Mouse (Mus musculus): ENCODE data around the gene Smyd2.

The Smyd2 gene

GRCm38 (mm10) chr1:189916422-189917125, 5.6 kb downstream of the Smyd2 start:
- no peak for DNase-seq

- DNase-seq = no peak
These were observed 8.9 kb downstream of the Smyd2 start for GRCm38 (mm10) chr1:189913093-189913760.

- DNase-seq = no peak
These were observed 11.3 kb downstream of the Smyd2 start for GRCm38 (mm10) chr1:189910685-189911345.

- no peak for DNase-seq
These were observed 19.0 kb downstream of the Smyd2 start for GRCm38 (mm10) chr1:189903169-189903568.

- DNase-seq = no peak
These were observed 19.8 kb downstream of the Smyd2 start for GRCm38 (mm10) chr1:189902413-189902812.

GRCm38 (mm10) chr1:189899526-189899925, 22.6 kb downstream of the Smyd2 start:
- DNase-seq = no peak

- DNase-seq = no peak
These were observed 23.5 kb downstream of the Smyd2 start for GRCm38 (mm10) chr1:189898708-189899107.

- no peak for DNase-seq
These were observed 24.3 kb downstream of the Smyd2 start for GRCm38 (mm10) chr1:189897861-189898260.

- DNase-seq = no peak
These were observed 28.0 kb downstream of the Smyd2 start for GRCm38 (mm10) chr1:189894191-189894590.

GRCm38 (mm10) chr1:189888749-189889148, 33.4 kb downstream of the Smyd2 start:
- no peak for DNase-seq

GRCm38 (mm10) chr1:189887518-189887917, 34.6 kb downstream of the Smyd2 start:
- peak; percentile 47 to 54 for DNase-seq

GRCm38 (mm10) chr1:189885975-189886374, 36.2 kb downstream of the Smyd2 start:
- no peak for DNase-seq

- no peak for DNase-seq
These were observed 37.2 kb downstream of the Smyd2 start for GRCm38 (mm10) chr1:189884951-189885350.

- DNase-seq = peak; percentile 51 to 60
These were observed 38.5 kb downstream of the Smyd2 start for GRCm38 (mm10) chr1:189883531-189884170.

GRCm38 (mm10) chr1:189882886-189883285, 39.3 kb downstream of the Smyd2 start:
- peak; percentile 71 to 76 for DNase-seq

GRCm38 (mm10) chr1:189880745-189881144, 41.4 kb downstream of the Smyd2 start:
- no peak for DNase-seq

- no peak for DNase-seq
These were observed 42.2 kb downstream of the Smyd2 start for GRCm38 (mm10) chr1:189879965-189880364.

GRCm38 (mm10) chr1:189879212-189879611, 43.0 kb downstream of the Smyd2 start:
- no peak for DNase-seq

GRCm38 (mm10) chr1:189876162-189876561, 46.0 kb downstream of the Smyd2 start:
- no peak for DNase-seq

- DNase-seq = no peak
These were observed 46.7 kb downstream of the Smyd2 start for GRCm38 (mm10) chr1:189875439-189875861.

GRCm38 (mm10) chr1:189873591-189873990, 48.6 kb downstream of the Smyd2 start:
- no peak for DNase-seq

- DNase-seq = no peak
These were observed 50.1 kb downstream of the Smyd2 start for GRCm38 (mm10) chr1:189872050-189872449.

- no peak for DNase-seq
These were observed 50.5 kb downstream of the Smyd2 start for GRCm38 (mm10) chr1:189871625-189872024.
